Mouse (Mus musculus) adipocyte (in vitro differentiated cells): Measurements from ENCODE around the gene Pla2g5.
A peak's percentile ranks its signal among the peaks of the same experiment; 100 is the strongest.
"Not testable (repeated sequence)": the region's sequence is repeated elsewhere in the genome, so short reads cannot be mapped to it uniquely, and the experiment has no call there.

Experiments used
- DNase-seq: peaks from one replicate; pipeline ENCODE4 v3.0.0-alpha.2; 2016; ENCODE audit warnings: low spot score

Gene Pla2g5

GRCm38 (mm10) chr4:138857576-138857975 is 5.7 kb downstream of the Pla2g5 start:
- no peak for DNase-seq

GRCm38 (mm10) chr4:138856491-138856890 is 6.8 kb downstream of the Pla2g5 start:
- peak; percentile 63 for DNase-seq

GRCm38 (mm10) chr4:138855092-138855632 is 8.1 kb downstream of the Pla2g5 start:
- DNase-seq, result no peak

- DNase-seq, result no peak
Observed at GRCm38 (mm10) chr4:138852961-138853360, 10.3 kb downstream of the Pla2g5 start.

GRCm38 (mm10) chr4:138851463-138851862 is 11.8 kb downstream of the Pla2g5 start:
- DNase-seq, result peak; percentile 55

- peak; percentile 5 for DNase-seq
Observed at GRCm38 (mm10) chr4:138841386-138841785, 21.9 kb downstream of the Pla2g5 start.

- DNase-seq, result no peak
Observed at GRCm38 (mm10) chr4:138840726-138841125, 22.6 kb downstream of the Pla2g5 start.

GRCm38 (mm10) chr4:138839806-138840205 is 23.5 kb downstream of the Pla2g5 start:
- no peak for DNase-seq

GRCm38 (mm10) chr4:138827147-138827546 is 36.1 kb downstream of the Pla2g5 start:
- DNase-seq, result no peak

GRCm38 (mm10) chr4:138825751-138826567 is 37.3 kb downstream of the Pla2g5 start:
- DNase-seq, result no peak

GRCm38 (mm10) chr4:138824660-138825059 is 38.6 kb downstream of the Pla2g5 start:
- no peak for DNase-seq

- not testable (repeated sequence) for DNase-seq
Observed at GRCm38 (mm10) chr4:138824161-138824560, 39.1 kb downstream of the Pla2g5 start.

GRCm38 (mm10) chr4:138821036-138821435 is 42.2 kb downstream of the Pla2g5 start:
- DNase-seq, result no peak

- no peak for DNase-seq
Observed at GRCm38 (mm10) chr4:138819101-138819500, 44.2 kb downstream of the Pla2g5 start.

GRCm38 (mm10) chr4:138817736-138818135 is 45.5 kb downstream of the Pla2g5 start:
- DNase-seq, result no peak

- DNase-seq, result no peak
Observed at GRCm38 (mm10) chr4:138816166-138816565, 47.1 kb downstream of the Pla2g5 start.

GRCm38 (mm10) chr4:138806920-138807541 is 56.3 kb downstream of the Pla2g5 start:
- no peak for DNase-seq

- no peak for DNase-seq
Observed at GRCm38 (mm10) chr4:138806160-138806559, 57.1 kb downstream of the Pla2g5 start.

GRCm38 (mm10) chr4:138805248-138805647 is 58.0 kb downstream of the Pla2g5 start:
- DNase-seq, result no peak

GRCm38 (mm10) chr4:138802917-138803316 is 60.4 kb downstream of the Pla2g5 start:
- no peak for DNase-seq

GRCm38 (mm10) chr4:138801631-138802030 is 61.7 kb downstream of the Pla2g5 start:
- no peak for DNase-seq

- DNase-seq, result no peak
Observed at GRCm38 (mm10) chr4:138800134-138800744, 63.0 kb downstream of the Pla2g5 start.

GRCm38 (mm10) chr4:138797217-138797570 is 66.1 kb downstream of the Pla2g5 start:
- no peak for DNase-seq
